Mouse (Mus musculus): ENCODE data around the gene Mms22l. TPM values are rescaled to one million over a fixed set of nuclear protein-coding genes. Genes with fewer than 3 reads are reported as not detected.
"Not testable (repeated sequence)": the region's sequence is repeated elsewhere in the genome, so short reads cannot be mapped to it uniquely, and the experiment has no call there.

The Mms22l gene
- total RNA-seq, 2 experiments from 2014 or later = 0.82 to 1.7 TPM

GRCm38 (mm10) chr4:24621422-24622187 lies 125.4 kb downstream of the Mms22l start:
- Histone ChIP-seq H3K27ac (no peak overlapping the region), H3K4me3 (no peak overlapping the region)
- TF ChIP-seq CTCF (IDR thresholded peaks at IDR 0.05) = no peak
- DNase-seq (ENCODE audit: extremely low spot score in 1 of 2, low spot score in 2 of 2) = peak; percentile 14 to 29
- intact Hi-C loops (cut with DNase I) = no loop called here

- intact Hi-C loops (cut with DNase I) = no loop called here
- H3K4me3 ChIP-seq = no peak overlapping the region
- TF ChIP-seq CTCF (IDR thresholded peaks at IDR 0.05) = no peak
- H3K27ac ChIP-seq = no peak overlapping the region
- no peak for DNase-seq (ENCODE audit: extremely low spot score in 1 of 2, low spot score in 2 of 2)
These were observed 129.8 kb downstream of the Mms22l start for GRCm38 (mm10) chr4:24625951-24626584.

GRCm38 (mm10) chr4:24626686-24627085 lies 130.4 kb downstream of the Mms22l start:
- TF ChIP-seq CTCF (IDR thresholded peaks at IDR 0.05) = no peak
- H3K4me3 ChIP-seq = no peak overlapping the region
- intact Hi-C loops (cut with DNase I) = no loop called here
- no peak overlapping the region for H3K27ac ChIP-seq
- DNase-seq (ENCODE audit: extremely low spot score in 1 of 2, low spot score in 2 of 2) = no peak

- Histone ChIP-seq H3K27ac (no peak overlapping the region), H3K4me3 (no peak overlapping the region)
- TF ChIP-seq CTCF (IDR thresholded peaks at IDR 0.05) = no peak
- no peak for DNase-seq (ENCODE audit: extremely low spot score in 1 of 2, low spot score in 2 of 2)
- intact Hi-C loops (cut with DNase I) = no loop called here
These were observed 131.6 kb downstream of the Mms22l start for GRCm38 (mm10) chr4:24627871-24628270.

GRCm38 (mm10) chr4:24630430-24630829 lies 134.2 kb downstream of the Mms22l start:
- Histone ChIP-seq H3K27ac (no peak overlapping the region), H3K4me3 (no peak overlapping the region)
- no peak for TF ChIP-seq CTCF (IDR thresholded peaks at IDR 0.05)
- intact Hi-C loops (cut with DNase I) = no loop called here
- DNase-seq (ENCODE audit: extremely low spot score in 1 of 2, low spot score in 2 of 2) = no peak

GRCm38 (mm10) chr4:24631177-24631911 lies 135.1 kb downstream of the Mms22l start:
- TF ChIP-seq CTCF (IDR thresholded peaks at IDR 0.05) = no peak
- Histone ChIP-seq H3K27ac (no peak overlapping the region), H3K4me3 (no peak overlapping the region)
- intact Hi-C loops (cut with DNase I) = no loop called here
- no peak for DNase-seq (ENCODE audit: extremely low spot score in 1 of 2, low spot score in 2 of 2)

- TF ChIP-seq CTCF (IDR thresholded peaks at IDR 0.05) = no peak
- H3K27ac ChIP-seq = no peak overlapping the region
- intact Hi-C loops (cut with DNase I) = no loop called here
- no peak overlapping the region for H3K4me3 ChIP-seq
- no peak for DNase-seq (ENCODE audit: extremely low spot score in 1 of 2, low spot score in 2 of 2)
These were observed 146.1 kb downstream of the Mms22l start for GRCm38 (mm10) chr4:24642306-24642705.

- intact Hi-C loops (cut with DNase I) = not testable (repeated sequence)
These were observed 148.5 kb downstream of the Mms22l start for GRCm38 (mm10) chr4:24644735-24645134.

More at GRCm38 (mm10) chr4:24644735-24645134, 148.5 kb downstream of the Mms22l start:
- not testable (repeated sequence) for H3K4me3 ChIP-seq; H3K27ac ChIP-seq; DNase-seq (ENCODE audit: extremely low spot score in 1 of 2, low spot score in 2 of 2)

Data from left cerebral cortex, adult 2 months (tissue).